Mouse (Mus musculus): ENCODE data around the gene Ccdc6.

The Ccdc6 gene

DNA sequence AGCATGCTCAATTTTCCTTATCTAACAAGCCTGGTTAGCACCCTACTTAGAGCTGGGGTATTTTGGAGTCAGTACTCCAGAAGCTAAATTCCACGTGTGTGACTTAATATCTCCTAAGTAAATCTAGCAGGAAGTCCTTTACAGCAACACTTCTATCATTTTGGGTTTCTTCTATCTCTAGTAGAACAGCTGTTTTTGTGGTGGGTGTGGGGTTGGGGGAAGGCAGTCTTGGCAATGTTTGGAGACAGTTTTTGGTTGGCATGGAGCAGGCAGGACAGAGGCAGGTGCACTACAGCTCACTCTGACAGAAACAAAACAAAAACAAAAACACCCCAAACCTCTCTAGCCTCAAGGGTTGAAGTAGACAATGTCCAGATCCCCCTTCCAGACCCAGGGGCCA is 3.1 kb upstream of the Ccdc6 start:
- in situ Hi-C loops (cut with MboI, MseI) = no loop called here

DNA sequence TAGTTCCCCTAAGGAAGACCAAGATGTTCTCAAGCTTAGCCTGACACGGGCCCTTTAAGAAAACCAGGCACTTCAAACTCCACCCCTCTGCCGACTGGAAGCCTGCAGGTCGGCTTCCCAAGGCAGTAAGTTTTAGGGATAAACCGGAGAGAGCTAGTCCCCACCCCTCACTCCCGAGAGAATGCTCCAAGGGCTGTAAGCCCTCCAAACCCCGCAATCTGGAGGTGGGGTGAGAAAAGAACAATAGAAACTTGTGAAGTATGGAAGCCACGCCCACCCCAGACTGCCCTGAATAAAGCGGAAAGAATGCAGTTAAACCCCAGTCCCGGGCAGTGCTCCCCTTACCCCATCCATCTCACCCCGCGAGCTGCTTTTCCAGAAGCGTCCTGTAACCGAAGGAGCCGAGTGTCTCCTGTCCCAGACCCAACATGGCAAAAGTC is 1.9 kb upstream of the Ccdc6 start:
- in situ Hi-C loops (cut with MboI, MseI) = no loop called here

DNA sequence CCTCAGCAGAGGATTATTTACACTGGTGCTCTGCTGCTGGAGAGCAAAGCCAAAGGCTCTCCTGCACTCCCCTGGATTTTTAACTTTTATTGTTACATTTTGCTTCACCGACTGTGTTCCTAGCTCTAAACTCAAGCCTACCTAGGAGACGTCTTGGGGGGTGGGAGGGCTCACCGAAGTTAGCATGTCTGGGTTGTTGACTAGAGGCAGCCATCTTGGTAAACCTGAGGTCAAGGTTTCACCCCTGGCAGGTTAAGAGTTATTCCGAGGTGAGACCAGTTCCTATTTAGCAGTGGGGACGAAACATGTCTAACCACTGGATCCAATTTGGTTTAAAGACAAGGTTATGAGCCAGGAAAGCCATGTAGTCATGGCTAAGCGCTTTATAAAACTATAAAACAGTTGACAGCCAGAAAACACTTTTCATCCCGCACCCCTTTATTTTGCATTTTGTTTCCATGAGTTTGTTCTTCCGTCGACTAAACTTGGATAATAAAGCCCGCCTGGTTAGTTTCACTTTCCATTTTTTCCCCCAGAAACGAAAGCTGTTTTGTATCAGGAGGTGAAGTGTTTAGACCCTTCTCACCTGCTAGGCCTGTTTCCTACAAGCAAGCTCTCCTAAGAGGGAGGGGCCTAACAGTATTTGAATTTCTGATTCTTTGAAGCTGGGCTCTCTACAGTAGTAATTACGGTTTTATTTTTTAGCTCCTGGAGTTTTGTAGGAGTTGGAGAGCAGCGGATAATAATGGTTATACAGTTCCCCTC is 1.2 kb upstream of the Ccdc6 start:
- in situ Hi-C loops (cut with MboI, MseI) = no loop called here

DNA sequence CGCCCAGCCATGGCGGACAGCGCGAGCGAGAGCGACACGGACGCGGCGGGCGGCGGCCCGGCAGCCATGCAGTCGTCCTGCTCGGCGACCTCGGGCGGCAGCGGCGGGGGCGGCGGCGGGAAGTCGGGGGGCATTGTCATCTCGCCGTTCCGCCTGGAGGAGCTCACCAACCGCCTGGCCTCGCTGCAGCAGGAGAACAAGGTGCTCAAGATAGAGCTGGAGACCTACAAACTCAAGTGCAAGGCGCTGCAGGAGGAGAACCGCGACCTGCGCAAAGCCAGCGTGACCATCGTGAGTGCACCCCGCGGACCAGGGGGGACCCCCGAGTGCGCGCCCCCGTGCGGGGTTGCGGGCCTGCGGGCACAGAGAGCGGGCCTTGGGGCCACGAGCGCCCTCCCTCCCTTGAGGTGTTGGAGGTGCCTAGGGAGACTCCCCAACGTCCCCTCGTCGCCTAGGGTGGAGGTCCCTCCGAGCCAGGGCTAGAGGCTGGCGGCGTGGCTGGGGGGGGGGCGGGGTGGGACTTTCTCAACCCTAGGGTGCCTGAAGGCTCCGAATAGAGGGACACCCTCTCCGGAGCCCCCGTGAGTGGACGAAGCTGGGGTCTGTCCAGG is 475 bp downstream of the Ccdc6 start:
- in situ Hi-C loops (cut with MboI, MseI) = no loop called here

DNA sequence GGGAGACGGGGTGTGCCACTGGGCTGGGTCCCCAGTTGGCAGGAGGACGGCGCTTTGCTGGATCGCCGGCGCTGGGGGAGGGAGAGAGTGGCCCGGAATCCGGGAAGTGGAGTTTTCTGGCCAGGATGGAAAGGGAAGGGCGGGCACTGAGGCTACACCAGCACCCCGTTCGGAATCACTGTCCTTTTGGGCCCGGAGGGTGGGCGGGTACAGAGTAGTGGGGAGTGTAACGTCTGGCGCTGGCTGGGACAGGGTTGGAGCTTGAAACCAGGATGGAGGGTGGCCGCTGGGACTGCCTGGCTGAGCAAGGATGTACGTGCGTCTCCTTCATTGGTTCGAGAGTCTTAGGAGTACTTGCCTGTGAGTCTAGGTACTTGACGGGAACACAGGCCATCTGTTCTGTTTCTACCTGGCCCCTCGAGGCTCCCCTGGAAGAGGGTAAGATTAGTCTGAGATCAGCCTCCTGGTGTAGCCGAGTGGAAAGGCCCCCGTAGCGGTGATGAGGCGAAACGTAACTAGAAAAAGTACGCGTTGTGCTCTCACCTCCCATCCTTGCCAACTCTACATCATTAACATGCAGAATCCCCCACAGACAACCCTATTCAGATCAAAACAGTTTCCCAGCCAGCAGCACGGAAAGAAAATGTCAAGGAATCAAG is 1.1 kb downstream of the Ccdc6 start:
- in situ Hi-C loops (cut with MboI, MseI) = no loop called here

DNA sequence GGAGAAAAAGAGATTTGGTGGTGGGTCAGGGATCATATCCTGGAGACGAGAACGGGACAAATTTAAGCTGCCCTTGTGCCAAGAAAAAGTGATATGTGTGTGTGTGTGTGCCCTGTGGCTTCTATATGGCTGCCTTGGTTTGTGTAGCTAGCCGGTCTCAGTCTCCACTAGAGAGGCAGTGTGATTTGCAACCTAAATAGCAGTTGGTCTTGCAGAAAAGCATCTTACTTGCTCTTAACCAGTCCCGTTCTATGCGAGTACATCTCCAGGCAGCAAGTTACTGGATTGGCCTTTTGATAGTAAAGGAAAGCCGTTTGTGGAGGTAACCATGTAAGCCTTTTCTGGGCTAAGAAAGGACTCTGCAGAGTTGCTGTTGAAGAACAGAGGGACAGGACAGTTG is 1.7 kb downstream of the Ccdc6 start:
- in situ Hi-C loops (cut with MboI, MseI) = no loop called here

DNA sequence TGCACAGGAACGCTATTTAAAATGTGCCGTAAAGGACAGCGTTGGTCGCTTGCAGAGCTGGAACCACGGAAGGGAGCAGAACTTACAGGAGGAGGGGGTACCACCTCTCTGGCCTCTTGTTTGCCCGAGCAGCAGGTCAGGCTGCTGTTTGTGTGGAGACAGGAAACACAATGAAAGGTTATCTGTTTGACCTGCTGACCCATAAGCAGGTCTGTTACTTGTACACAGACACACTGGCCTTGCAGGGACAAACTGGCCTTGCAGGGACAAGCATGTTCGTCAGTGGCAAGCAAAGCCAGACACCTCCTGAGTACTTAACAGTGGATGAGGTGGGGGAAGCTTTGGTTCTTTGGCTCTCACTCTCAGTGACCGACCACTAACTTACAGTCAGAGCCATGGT is 2.1 kb downstream of the Ccdc6 start:
- in situ Hi-C loops (cut with MboI, MseI) = no loop called here

DNA sequence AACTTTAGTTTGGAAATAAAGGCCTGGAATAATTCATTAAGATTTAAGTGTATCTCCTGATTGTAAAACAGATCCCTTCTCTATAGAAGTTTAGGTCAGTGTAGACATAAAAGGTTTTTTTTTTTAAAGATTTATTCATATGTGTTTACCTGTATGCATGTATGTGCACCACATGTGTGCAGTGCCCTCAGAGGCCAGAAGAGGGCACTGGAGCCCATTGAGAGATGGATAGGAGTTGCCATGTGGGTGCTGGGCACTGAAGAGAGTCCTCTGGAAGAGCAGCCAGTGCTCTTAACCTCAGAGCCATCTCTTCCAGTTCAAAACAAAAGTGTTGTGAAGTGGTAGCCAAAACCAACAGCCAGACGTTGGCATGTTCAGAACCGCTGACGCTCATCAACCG is 5.2 kb downstream of the Ccdc6 start:
- in situ Hi-C loops (cut with MboI, MseI) = no loop called here

DNA sequence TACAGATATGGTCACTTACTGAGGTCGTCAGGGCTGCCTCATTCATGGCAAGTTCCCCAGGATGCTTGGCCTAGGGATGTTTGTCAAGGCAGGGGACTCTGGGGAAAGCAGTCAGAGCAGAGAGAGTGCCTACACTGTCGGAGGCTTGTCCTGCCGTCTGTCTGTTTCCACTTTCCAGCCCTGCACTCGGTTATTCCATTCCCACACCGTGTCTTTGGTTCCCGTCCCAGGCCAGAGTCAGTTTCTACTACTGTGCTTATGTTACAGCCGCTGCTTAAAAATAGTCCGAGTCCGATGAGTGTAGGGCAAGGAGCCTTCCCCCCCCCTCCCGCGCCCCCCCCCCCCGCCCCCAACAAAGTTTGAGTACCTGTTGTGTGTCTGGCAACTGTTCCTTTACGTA is 11.1 kb downstream of the Ccdc6 start:
- in situ Hi-C loops (cut with MboI, MseI) = no loop called here

DNA sequence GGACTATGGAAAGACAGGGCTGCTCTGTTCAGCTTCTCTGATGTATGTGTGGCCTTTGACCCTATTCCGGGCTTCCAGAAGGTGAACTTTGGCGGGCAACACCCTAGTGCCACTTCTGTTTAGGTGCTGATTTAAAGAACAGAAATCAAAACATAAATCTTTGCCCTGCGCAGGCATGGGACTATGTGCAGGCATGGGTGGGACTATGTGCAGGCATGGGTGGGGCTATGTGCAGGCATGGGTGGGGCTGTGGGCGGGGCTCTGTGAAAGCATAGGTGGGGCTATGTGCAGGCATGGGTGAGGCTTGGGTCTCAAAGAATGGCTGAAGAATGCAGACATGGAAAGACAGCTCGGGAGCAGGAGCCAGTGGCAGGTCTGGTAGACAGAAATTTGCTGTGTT is 13.1 kb downstream of the Ccdc6 start:
- in situ Hi-C loops (cut with MboI, MseI) = no loop called here

DNA sequence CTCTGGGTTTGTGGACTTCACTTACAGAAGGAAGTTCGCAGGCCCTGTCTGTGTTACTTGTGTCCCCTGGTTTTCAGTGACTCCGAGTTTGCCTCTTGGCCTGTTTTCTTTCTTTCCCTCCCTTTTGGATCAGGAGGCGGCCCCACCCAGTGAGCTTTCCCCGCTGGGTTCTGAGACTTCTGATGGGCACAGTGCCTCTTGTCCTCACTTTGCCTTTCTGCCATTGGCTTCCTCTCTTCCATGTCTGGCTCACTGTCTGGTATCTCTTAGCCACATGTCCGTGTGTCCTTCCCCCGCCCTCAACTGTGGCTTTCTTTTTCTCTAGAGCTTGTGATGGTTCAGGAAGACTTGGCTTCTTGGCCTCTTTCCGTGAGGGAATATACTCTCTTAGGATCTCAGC is 13.9 kb downstream of the Ccdc6 start:
- in situ Hi-C loops (cut with MboI, MseI) = no loop called here

DNA sequence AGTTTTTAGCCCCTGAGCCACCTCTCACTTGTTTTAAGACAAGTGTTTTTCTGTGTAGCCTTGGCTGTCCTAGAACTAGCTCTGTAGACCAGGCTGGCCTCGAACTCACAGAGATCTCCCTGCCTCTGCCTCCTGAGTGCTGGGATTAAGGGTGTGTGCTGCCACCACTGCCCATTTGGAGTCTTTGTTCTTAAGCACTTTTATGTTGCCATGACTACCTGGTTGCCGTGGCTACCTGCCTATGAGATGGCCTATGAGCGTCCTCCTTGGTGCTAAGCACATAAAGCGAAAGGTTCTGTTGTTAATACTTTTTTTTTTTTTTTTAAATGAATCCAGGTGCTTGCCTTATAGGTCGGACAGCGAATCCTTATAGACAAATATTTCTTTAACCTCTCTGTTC is 14.7 kb downstream of the Ccdc6 start:
- in situ Hi-C loops (cut with MboI, MseI) = no loop called here

DNA sequence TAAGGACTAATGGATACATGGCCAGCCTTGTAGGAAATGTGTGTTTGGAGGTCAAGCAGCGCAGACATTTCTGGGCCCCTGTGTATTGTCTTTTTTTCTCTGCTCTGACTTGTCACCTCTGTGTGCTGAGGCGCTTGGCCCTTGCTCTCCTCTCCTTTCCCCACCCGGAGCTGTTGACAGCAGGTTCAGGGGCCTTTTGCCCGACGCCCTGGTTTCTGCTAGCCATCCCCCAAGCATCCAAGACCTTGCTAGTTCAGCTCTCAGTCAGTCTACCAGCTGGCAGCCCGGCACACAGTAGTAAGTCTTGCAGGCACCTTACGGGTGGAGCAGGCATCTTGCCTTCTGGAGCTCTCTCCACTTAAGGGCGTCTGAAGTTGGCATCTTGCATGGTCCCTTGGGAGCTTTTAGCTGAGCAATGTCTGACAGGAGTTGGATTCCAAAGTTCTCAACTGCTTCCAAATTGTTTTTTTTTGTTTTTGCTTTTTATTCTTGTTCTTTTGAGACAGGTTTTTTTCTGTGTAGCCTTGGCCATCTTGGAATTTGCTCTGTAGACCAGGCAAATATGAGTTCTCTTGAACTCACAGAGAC is 17.2 kb downstream of the Ccdc6 start:
- in situ Hi-C loops (cut with MboI, MseI) = no loop called here

DNA sequence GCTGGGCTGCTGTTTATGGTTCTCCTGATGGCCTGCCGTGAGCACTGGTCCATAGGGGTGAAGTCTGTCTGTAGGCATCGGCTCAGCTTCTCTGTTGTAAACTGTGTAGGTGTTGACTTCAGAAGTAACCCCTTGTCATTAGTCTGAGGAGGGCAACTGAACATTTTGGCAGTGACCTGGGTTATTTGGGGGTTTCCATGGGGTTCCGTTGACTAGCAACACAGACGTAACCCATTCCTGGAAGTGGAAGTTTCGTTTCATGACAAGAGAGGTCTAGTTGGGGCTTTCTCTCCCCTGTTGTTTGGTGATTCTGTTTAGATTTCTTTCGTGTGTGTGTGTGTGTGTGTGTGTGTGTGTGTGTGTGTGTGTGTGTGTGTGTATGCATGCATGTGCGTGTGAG is 19.5 kb downstream of the Ccdc6 start:
- in situ Hi-C loops (cut with MboI, MseI) = no loop called here

DNA sequence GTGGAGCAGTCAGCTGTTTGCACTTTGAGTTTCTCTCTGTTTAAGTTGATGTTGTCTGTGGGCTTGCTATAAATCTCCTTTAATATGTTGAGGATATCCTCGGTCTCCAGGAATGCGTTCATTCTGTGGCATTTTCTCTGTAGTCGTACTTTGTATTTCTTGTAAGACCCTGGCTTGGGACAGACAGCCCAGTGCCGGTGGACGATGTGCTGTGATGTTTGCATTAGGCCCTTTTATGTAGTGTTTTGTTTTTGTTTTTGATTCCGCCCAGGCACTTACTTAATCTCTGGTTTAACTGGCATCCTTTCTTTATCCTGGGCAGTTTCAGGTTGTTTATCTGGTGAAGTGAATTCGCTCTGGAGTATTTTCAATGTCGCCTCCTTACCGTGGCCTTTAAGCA is 22.5 kb downstream of the Ccdc6 start:
- in situ Hi-C loops (cut with MboI, MseI) = no loop called here

DNA sequence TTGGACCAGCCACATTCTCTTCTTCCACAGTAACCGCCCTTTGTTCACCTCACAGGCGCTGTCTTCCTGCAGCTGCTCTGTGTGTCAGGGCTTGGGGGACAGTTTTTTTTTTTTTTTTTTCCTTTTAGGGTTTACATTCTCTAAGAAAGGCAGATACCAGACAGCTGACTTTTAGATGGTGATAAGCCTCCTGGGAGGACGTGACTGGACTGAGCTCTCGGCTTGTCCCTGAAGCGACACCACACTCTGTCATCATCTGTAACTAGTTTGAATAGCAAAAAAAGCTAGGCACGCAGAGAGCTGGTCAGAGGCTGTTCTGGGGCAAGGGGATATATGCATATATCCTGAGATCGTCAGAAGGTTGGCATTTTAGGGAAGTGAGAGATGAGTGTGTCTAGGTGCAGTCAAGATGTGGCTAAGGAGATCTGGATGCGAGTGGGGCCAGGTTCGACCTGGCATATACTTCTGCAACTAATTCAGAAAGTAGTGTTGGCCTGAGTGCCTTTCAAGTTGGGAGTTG is 23.0 kb downstream of the Ccdc6 start:
- in situ Hi-C loops (cut with MboI, MseI) = loop anchor here (10.0 kb wide), 1 partner anchor 1225 kb away; the partner anchor contains the start of genes Cisd1 and Ipmk

DNA sequence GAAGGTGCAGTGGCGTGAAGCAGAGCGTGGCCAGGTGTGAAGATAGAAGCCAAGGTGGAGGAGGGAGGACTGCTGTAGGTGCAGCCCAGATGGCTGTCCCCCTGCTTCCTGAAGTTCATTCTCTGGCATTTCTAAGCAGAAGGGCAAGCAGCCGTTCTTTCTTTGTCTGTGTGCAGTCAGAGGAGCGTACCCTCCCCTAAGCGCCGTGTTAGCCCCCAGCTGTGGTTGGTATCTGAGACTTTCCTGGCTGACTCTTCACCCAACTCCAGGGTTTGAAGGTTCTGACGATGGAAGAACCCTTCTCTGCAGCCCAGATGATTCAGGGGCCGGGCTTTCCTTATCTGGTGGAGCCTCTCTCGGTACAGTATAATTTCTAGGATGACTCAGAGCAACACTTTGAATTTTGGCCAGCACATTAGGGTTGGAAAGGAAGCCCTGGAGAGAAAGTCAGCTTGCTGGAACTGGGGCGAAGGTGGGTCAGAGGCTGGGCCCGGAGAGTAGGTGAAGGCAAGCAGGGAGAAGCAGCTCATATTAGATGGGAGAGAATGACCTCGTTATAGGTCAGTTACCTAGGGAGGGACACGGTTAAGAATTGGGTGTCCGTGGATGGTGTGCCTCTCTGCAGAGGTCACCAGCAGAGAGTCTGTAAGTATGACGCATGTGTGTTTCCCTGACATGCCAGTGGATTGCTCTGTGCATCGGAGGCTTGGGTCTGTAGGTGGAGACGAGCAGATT is 23.9 kb downstream of the Ccdc6 start:
- in situ Hi-C loops (cut with MboI, MseI) = loop anchor here (10.0 kb wide), 1 partner anchor 1224 kb away; the partner anchor contains the start of genes Cisd1 and Ipmk

DNA sequence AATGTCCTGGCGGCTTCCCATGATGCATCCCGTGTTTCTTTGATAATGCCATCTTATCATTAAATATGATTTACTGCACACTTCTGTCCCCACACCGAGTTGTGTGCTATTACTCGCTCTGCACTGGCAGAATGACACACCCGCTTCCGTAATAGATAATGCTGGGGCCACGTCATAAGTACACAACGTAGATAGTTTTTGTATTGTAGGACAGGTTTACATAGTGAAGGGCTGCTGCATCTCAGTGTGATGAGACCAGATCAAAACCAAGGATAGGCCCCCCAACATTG is 24.4 kb downstream of the Ccdc6 start:
- in situ Hi-C loops (cut with MboI, MseI) = loop anchor here (10.0 kb wide), 1 partner anchor 1223 kb away; the partner anchor contains the start of genes Cisd1 and Ipmk

DNA sequence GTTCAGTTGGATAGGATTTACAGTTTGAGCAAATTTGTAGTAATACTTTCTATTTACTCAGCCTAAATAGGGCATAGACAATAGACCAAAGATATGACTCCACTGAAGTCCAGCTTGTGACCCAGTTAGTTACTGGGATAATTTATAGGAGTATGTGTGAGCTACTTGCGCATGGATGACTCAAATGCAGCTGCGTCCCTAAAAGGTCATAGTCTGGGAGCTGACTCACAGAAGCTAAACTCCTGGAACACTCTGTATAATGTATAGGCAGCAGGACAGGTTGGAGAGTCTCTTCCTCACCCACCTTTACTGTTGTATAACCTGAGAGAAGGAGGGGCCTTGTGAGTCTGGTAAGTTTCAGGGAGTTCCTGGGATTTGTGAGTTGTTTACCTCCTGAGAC is 26.5 kb downstream of the Ccdc6 start:
- in situ Hi-C loops (cut with MboI, MseI) = loop anchor here (10.0 kb wide), 1 partner anchor 1221 kb away; the partner anchor contains the start of genes Cisd1 and Ipmk

DNA sequence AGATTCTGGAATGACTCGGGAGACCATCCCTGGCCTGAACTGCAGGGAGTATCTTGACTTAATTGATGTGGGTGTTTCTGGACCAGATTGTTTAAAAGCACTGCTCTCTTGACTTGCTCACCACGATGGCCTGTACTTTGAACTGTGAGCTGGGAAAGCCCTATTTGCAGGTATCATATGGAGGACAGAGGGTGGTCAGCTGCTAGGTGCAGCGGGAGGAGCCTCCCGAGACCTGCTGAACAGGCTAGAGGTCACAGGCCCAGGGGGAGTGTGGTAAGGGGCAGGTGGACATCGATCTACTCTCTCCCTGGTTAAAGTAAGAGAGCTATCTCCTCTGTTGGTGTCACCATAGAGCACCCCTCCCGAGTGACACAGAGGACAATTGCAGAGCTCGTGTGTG is 28.6 kb downstream of the Ccdc6 start:
- in situ Hi-C loops (cut with MboI, MseI) = loop anchor here (10.0 kb wide), 1 partner anchor 1219 kb away; the partner anchor contains the start of genes Cisd1 and Ipmk

DNA sequence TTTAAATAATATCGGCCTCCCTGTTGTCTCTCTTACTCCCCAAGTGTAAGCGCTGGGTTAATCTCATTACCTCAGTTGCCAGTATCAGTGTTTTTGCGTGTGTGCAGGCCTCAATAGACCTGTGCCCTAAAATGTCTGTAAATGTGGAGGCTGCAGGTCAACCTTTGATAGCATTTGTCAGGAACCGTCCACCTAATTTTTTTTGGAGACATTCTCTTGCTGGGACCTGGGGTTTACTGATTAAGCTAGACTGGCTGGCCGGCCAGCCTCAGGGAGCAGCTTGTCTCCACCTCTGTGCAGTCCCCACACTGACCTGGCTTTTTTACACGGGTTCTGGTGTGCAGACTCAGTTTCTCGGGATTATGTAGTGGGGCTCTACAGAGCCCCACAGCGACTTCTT is 30.4 kb downstream of the Ccdc6 start:
- in situ Hi-C loops (cut with MboI, MseI) = loop anchor here (10.0 kb wide), 1 partner anchor 1218 kb away; the partner anchor contains the start of genes Cisd1 and Ipmk
